Comparison of ENCODE assay signal across 18 mouse cellular contexts in the genomic region with DNA sequence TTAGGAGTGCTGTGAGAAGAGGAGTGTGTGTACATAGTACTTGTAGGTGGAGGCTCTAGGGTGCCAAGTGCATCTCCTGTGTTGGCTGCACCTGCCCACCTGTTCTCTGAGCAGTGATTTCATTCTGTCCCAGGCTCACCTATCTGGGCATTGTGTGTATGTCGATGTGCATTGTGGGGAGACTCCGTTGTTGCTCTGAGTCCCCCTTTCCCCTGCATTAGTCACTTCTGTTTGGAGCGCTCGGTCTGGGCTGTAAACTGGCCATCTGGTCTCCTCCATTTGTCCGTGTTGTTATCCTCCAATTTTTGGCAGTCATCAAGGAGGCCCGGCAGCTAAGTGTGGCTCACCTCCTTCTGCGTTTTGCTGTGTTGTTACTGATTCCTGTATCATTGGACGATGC. TPM values are rescaled to one million over a fixed set of nuclear protein-coding genes. Genes with fewer than 3 reads are reported as not detected.
DNase-seq lines count a peak whose midpoint lies in the region; ATAC-seq lines count a peak whose summit lies in the region.
"Had no signal": no experiment of that assay in that cellular context is flagged by ENCODE, and none has a peak within 500 bp of the region (broad histone marks: within the 10 kb centered on the region; RNA-seq: fewer than 3 reads in every experiment).

No protein-coding gene starts in this region.

- DNase-seq in frontal cortex, postnatal 10 days (ENCODE audit: low spot score in 2 of 2): no peak
- DNase-seq in left cerebral cortex, postnatal 4 days: peak; percentile 67
- no peak for DNase-seq in left cerebral cortex, postnatal 10 days (ENCODE audit: extremely low spot score in 1 of 2, low spot score in 2 of 2)
- DNase-seq in cerebellum, adult 18-20 months: peak; percentile 80 to 85
- peak; percentile 76 to 80 for DNase-seq in cerebellum, postnatal 14 days
- no peak for DNase-seq in natural killer cell, adult 2 months (ENCODE audit: low spot score in 2 of 2)
- no peak for DNase-seq in lung, postnatal 10 days
- DNase-seq: adrenal gland, postnatal 36 days; gastrocnemius, adult 2 months; heart, postnatal 10 days; kidney, adult 9 months; kidney, postnatal 36 days; lung, adult 2 months; lung, postnatal 4 days; spleen, adult 18-20 months; thymus, adult 18-20 months had no signal

- ATAC-seq in frontal cortex, adult (ENCODE audit: low TSS enrichment): peak; percentile 41; the same call in 1 of the 2 replicates
- ATAC-seq: intestine, embryonic 15.5 days had no signal

- intact Hi-C loops in left cerebral cortex, postnatal 4 days (cut with DNase I): no loop called here
- intact Hi-C loops in left cerebral cortex, postnatal 10 days (cut with DNase I): no loop called here

RNA-seq across cellular contexts. Expression of a gene that starts 14.5 kb away (rescaled TPM):
- total RNA-seq in left cerebral cortex, postnatal 4 days (2021): 10 to 100 TPM; 73.4 to 83.3 TPM
- total RNA-seq in left cerebral cortex, postnatal 10 days (2021): 100 to 1,000 TPM; 110 to 113 TPM

Comparison
In these comparisons a context has a peak if more than half of its experiments do, and no peak if none do; other contexts are left out.
1. DNase-seq: peak in left cerebral cortex, postnatal 4 days (single experiment), cerebellum, adult 18-20 months (2 of 2) and cerebellum, postnatal 14 days (2 of 2); none in frontal cortex, postnatal 10 days (0 of 2), left cerebral cortex, postnatal 10 days (0 of 2), natural killer cell, adult 2 months (0 of 2) and lung, postnatal 10 days (single experiment).